Mouse (Mus musculus): ENCODE data around the gene Gm8332. TPM values are rescaled to one million over a fixed set of nuclear protein-coding genes. Genes with fewer than 3 reads are reported as not detected.
"Not testable (repeated sequence)": the region's sequence is repeated elsewhere in the genome, so short reads cannot be mapped to it uniquely, and the experiment has no call there.

The Gm8332 gene
- not detected in 2 replicates for polyA plus RNA-seq (2012; rRNA removed)

GRCm38 (mm10) chr12:88250000-88250399, at the start of gene Gm8332:
Gm8332 (minus strand) TSS chr12:88250100.
- not testable (repeated sequence) for DNase-seq; H3K4me3 ChIP-seq (replicated peaks; ENCODE audit: extremely low read depth, low read depth, low read length); H3K4me1 ChIP-seq (ENCODE audit: control insufficient read depth, insufficient read depth, low read length)
- 83% methylated on average over 2 of the region's 2 CpGs for WGBS

- 48% methylated on average over 2 of the region's 2 CpGs for WGBS
- not testable (repeated sequence) for H3K4me3 ChIP-seq (replicated peaks; ENCODE audit: extremely low read depth, low read depth, low read length); DNase-seq; H3K4me1 ChIP-seq (ENCODE audit: control insufficient read depth, insufficient read depth, low read length)
Observed at GRCm38 (mm10) chr12:88297171-88297570, 47.3 kb upstream of the Gm8332 start.

GRCm38 (mm10) chr12:88293082-88293481, 43.2 kb upstream of the Gm8332 start:
- WGBS, result 56% methylated on average over 4 of the region's 4 CpGs
- not testable (repeated sequence) for DNase-seq; H3K4me3 ChIP-seq (replicated peaks; ENCODE audit: extremely low read depth, low read depth, low read length); H3K4me1 ChIP-seq (ENCODE audit: control insufficient read depth, insufficient read depth, low read length)

- not testable (repeated sequence) for H3K4me1 ChIP-seq (ENCODE audit: control insufficient read depth, insufficient read depth, low read length); DNase-seq; H3K4me3 ChIP-seq (replicated peaks; ENCODE audit: extremely low read depth, low read depth, low read length)
- WGBS, result 81% methylated on average over 5 of the region's 5 CpGs
Observed at GRCm38 (mm10) chr12:88285224-88285623, 35.3 kb upstream of the Gm8332 start.

- H3K4me1 ChIP-seq (ENCODE audit: control insufficient read depth, insufficient read depth, low read length); DNase-seq; H3K4me3 ChIP-seq (replicated peaks; ENCODE audit: extremely low read depth, low read depth, low read length): not testable (repeated sequence)
- 78% methylated on average over 5 of the region's 5 CpGs for WGBS
Observed at GRCm38 (mm10) chr12:88274400-88274799, 24.5 kb upstream of the Gm8332 start, which contains the start of gene Gm5662. Gm5662 (minus strand) TSS chr12:88274500.

GRCm38 (mm10) chr12:88257241-88257640, 7.3 kb upstream of the Gm8332 start:
- H3K4me1 ChIP-seq (ENCODE audit: control insufficient read depth, insufficient read depth, low read length), result no peaks in the 10 kb centered on the region
- no peak for DNase-seq
- 50% methylated on average over 1 of the region's 1 CpGs for WGBS

DNA sequence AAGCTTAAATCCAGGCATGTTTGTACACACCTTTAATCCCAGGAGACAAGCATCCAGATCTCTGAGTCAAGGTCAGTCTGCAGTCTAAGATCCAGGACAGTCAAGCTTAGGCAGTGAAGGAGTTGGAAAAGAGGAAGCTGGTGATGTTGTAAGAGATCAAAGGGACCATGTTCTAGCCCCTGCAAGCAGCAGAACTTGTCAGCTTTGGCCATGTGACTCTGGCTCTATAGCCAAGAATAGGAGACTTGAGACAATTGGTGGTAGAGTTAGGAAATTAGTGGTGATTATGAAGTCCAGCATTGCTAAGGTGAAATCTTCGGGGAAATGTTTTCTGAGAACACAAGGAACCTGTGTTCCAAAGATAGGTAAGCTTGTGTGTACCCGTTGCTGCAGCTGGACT, 6.0 kb upstream of the Gm8332 start:
- DNase-seq; H3K4me3 ChIP-seq (replicated peaks; ENCODE audit: extremely low read depth, low read depth, low read length); H3K4me1 ChIP-seq (ENCODE audit: control insufficient read depth, insufficient read depth, low read length): not testable (repeated sequence)
- WGBS, result 49% methylated on average over 2 of the region's 2 CpGs

More at GRCm38 (mm10) chr12:88257241-88257640, 7.3 kb upstream of the Gm8332 start:
- H3K4me3 ChIP-seq (replicated peaks; ENCODE audit: extremely low read depth, low read depth, low read length), result no peak overlapping the region
- no peak for TF ChIP-seq POLR2A (IDR thresholded peaks at IDR 0.05; ENCODE audit: borderline replicate concordance, extremely low read depth, low read depth, low read length)
- no peak for TF ChIP-seq CTCF (IDR thresholded peaks at IDR 0.05; ENCODE audit: insufficient read depth, low read length)

DNA sequence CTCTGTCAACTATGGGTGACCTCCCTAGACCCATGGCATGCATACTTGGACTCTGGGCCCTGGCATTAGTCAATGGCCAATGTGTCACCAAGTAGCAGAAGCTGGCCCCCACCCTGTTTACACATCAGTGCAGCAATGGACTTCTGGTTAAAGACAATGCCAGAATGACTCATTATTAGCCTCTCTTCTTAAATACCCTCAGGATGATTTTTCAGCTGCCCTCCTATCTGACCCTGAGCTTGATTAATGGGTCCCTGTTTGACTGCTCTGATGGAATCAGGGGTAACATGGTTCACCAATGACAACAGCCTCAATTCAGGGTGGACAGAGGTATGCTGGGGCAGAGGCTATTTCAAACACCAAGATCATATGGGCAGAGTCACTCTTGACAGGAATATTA, 4.1 kb downstream of the Gm8332 start:
- not testable (repeated sequence) for H3K4me3 ChIP-seq (replicated peaks; ENCODE audit: extremely low read depth, low read depth, low read length); H3K4me1 ChIP-seq (ENCODE audit: control insufficient read depth, insufficient read depth, low read length); DNase-seq

DNA sequence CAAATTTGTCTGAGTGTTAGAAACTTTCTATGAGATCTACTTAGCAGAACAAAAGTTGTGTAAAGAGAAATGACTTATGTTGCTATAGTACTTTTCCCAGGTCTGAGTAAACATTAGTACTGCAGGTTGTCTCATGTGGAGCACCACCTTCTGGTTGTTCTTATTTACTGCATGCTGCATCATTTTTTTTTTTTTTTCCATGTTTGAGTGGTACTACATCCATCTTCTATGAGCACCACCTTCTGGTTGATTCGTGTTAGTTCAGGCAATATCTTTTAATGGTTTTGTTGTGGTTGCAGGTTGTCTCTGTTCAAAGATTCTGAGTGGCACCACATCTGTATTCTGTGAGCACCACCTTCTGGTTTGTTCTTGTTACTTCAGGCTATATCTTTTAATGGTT, 7.0 kb downstream of the Gm8332 start:
- 46% methylated on average over 1 of the region's 1 CpGs for WGBS
- H3K4me1 ChIP-seq (ENCODE audit: control insufficient read depth, insufficient read depth, low read length); H3K4me3 ChIP-seq (replicated peaks; ENCODE audit: extremely low read depth, low read depth, low read length); DNase-seq: not testable (repeated sequence)

- no peak for DNase-seq
- TF ChIP-seq CTCF (IDR thresholded peaks at IDR 0.05; ENCODE audit: insufficient read depth, low read length) (no peak), POLR2A (IDR thresholded peaks at IDR 0.05; ENCODE audit: borderline replicate concordance, extremely low read depth, low read depth, low read length) (no peak)
- no peak overlapping the region for H3K4me3 ChIP-seq (replicated peaks; ENCODE audit: extremely low read depth, low read depth, low read length)
- no peaks in the 10 kb centered on the region for H3K4me1 ChIP-seq (ENCODE audit: control insufficient read depth, insufficient read depth, low read length)
- 81% methylated on average over 3 of the region's 3 CpGs for WGBS
Observed at GRCm38 (mm10) chr12:88219445-88219844, 30.5 kb downstream of the Gm8332 start.

GRCm38 (mm10) chr12:88218059-88218458, 31.8 kb downstream of the Gm8332 start:
- H3K4me3 ChIP-seq (replicated peaks; ENCODE audit: extremely low read depth, low read depth, low read length); H3K4me1 ChIP-seq (ENCODE audit: control insufficient read depth, insufficient read depth, low read length); DNase-seq: not testable (repeated sequence)

GRCm38 (mm10) chr12:88214641-88215040, 35.3 kb downstream of the Gm8332 start:
- H3K4me3 ChIP-seq (replicated peaks; ENCODE audit: extremely low read depth, low read depth, low read length), result no peak overlapping the region
- H3K4me1 ChIP-seq (ENCODE audit: control insufficient read depth, insufficient read depth, low read length), result no peaks in the 10 kb centered on the region
- 79% methylated on average over 12 of the region's 12 CpGs for WGBS
- DNase-seq, result no peak
- no peak for TF ChIP-seq POLR2A (IDR thresholded peaks at IDR 0.05; ENCODE audit: borderline replicate concordance, extremely low read depth, low read depth, low read length)
- no peak for TF ChIP-seq CTCF (IDR thresholded peaks at IDR 0.05; ENCODE audit: insufficient read depth, low read length)

DNA sequence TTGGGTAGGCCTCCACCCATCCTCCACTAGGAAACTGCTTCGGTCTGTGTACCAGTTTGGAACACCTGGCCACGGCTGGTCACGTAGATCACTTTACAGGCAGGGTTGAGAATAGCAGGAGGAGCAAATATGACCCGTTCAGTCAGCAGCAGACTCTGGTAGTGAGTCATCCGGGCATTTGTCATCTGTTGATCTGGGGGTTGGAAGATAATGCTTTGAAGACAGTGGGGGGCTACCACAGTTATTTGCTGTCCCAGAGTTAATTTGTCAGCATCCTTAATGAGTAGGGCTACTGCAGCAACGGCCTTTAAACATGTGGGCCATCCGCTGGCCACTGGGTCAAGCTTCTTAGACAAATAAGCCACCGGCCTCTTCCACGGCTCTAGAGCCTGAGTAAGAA, 38.4 kb downstream of the Gm8332 start:
- H3K4me3 ChIP-seq (replicated peaks; ENCODE audit: extremely low read depth, low read depth, low read length); DNase-seq; H3K4me1 ChIP-seq (ENCODE audit: control insufficient read depth, insufficient read depth, low read length): not testable (repeated sequence)
- WGBS, result 79% methylated on average over 9 of the region's 9 CpGs
